Mouse (Mus musculus) cortical plate, adult 2 months (tissue): ENCODE measurements at regions not wholly inside any gene's neighbourhood (a gene's known extent, or its start where the extent isn't known, plus 50 kb on each side); places are given as distances from the start of the nearest gene placed in this dataset.

Source experiments
- CTCF ChIP-seq: fragments of 200-500 bp; IDR thresholded peaks from 2 replicates; pipeline ENCODE4 v1.5.1; 2011; ENCODE audit warnings: mild to moderate bottlenecking, control low read depth, low read length; ENCODE audit not compliant: insufficient read depth; ENCODE audit errors: extremely low read depth
- POLR2A ChIP-seq: fragments of 200-500 bp; IDR thresholded peaks from 2 replicates; pipeline ENCODE4 v1.6.1; 2011; ENCODE audit warnings: mild to moderate bottlenecking, low read length, control low read depth; ENCODE audit not compliant: insufficient read depth; ENCODE audit errors: extremely low read depth

DNA sequence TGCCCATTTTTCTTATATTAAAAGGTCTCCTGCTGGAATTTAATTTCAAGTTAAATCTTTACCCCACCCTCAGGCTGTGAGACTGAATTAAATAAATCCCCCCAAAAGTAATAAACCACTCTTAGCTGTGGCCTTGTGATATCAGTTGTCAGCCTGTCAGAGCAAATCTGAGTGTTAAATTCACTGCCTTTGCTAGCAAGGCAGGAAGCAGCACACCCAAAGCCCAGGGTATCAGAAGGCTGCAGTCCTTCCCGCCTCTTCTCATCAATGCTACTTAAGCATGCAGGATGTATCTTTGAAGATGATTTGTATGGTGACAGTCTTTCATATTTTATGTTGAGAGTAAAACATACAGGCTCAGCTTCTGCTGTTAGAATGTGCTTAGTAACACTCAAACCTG is 61.8 kb upstream of the Rorb start:
- TF ChIP-seq CTCF (no peak), POLR2A (no peak)
